Mouse (Mus musculus) C2C12 (cell line): ENCODE results near the gene 1110051M20Rik.

Source experiments
- CTCF ChIP-seq: IDR thresholded peaks from one replicate; pipeline ENCODE4 v1.5.1; 2011; ENCODE audit not compliant: control insufficient read depth, insufficient read depth, insufficient read length
- FOSL1 ChIP-seq: IDR thresholded peaks from one replicate; pipeline ENCODE4 v1.8.0; 2011; ENCODE audit warnings: mild to moderate bottlenecking, low read length; ENCODE audit not compliant: poor library complexity, insufficient read depth, severe bottlenecking
- MAX ChIP-seq: IDR thresholded peaks from one replicate; pipeline ENCODE4 v1.6.1; 2011; ENCODE audit warnings: mild to moderate bottlenecking, control low read depth
- MYOG ChIP-seq: IDR thresholded peaks from one replicate; pipeline ENCODE4 v1.6.1; 2011; ENCODE audit not compliant: control insufficient read depth, insufficient read length; ENCODE audit errors: extremely low read depth
- USF1 ChIP-seq: IDR thresholded peaks from one replicate; pipeline ENCODE4 v1.6.1; 2011; ENCODE audit warnings: low read depth, mild to moderate bottlenecking, control low read depth, moderate library complexity

DNA sequence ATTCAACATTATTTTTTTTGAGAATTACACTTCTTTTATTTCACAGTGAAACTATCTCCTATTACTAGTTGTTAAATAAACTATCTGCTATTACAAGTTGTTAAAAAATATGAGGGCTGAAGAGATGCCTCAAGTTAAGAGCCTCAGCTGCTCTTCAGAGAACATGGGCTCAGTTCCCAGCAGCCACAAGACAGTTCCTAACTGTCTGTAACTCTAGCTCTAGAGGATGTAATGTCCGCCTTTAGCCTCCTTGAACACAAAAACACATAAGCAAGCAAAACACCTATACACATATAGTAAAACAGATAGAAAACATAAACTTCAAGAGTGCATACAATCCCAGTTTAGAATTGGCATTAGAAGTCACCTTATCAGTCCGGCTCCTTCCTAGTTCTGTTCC, 104.9 kb downstream of the 1110051M20Rik start:
- TF ChIP-seq MAX (no peak), CTCF (no peak), MYOG (no peak), FOSL1 (no peak), USF1 (no peak)
